Mouse (Mus musculus) cerebellum, adult 9-10 months (tissue): ENCODE measurements around the gene Clrn1.

Source experiments
- DNase-seq: peaks from one replicate; pipeline ENCODE4 v3.0.0; 2022

The Clrn1 gene

DNA sequence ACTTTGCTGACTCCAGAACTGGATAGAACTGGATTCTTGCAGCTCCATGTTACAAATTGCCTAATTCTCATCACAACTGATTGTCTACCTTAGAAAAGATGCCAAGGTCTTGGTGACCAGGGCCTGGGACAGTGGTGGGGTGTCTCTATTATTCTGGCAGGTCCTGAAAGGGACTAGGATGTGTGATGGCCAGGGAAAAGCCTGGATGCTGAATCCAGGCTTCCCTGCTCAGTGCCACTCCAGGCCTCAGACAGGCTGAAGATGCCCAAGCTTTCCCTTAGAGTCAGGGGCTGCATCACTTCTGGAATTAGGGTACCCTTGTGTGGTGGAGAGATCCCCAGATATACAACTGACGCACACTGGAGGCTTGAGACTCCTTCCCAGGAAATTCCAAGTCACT is 55.2 kb downstream of the Clrn1 start:
- no peak for DNase-seq

DNA sequence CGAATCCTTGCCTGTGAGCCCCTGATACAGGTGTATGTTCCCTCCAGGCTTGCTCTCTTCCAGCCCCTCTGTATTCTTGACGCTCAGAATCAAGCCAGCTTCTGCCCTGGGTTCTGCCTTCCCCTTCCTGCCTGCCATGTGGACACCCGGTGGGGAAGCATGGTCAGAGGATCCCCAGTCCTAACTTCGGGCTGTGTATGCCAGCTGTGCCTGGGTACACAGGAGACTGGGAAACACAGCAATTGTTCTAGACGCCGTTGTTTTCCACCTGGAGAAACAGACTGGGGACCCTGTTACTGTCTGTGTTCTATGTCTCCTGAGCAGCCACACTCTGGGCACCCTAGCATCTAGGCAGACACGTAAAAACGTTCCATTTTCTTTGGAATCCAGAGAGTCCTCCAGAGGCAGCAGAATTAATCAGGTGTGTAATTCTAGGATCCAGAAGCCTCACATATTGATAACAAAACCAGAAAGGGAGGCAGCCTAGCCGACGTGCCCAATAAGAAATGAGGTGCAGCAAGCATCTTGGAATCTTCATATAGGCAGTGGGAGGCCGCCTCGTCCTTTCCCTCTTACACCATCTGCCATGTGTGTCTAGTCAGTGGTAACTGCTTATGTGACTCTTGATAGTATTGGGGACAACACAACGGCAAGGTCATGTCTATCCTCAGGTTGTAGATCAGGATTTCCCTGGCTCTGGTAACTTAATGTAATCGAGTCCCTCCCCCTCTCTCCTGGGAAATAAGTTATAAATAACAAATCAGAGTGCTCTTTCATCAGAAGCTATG is 56.6 kb downstream of the Clrn1 start:
- no peak for DNase-seq

DNA sequence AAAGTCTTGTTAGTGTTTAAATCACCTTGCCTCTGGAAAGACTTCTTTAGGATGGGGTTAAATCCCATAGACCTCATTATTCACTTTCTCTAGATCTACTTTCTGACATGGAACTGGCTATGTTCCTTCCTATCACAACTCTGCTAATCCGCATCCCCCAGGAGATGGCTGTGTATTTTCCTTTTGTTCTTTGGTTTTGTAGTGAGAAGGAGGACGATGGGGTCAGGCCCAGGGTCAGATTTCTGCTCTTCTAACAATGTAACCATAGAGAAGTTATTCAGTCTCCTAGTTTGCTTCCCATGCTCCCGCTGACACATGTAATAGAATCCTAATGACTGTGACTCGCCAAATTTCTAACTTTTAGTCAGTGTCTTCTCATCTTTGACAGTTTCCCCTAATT is 58.9 kb downstream of the Clrn1 start:
- DNase-seq, result no peak

DNA sequence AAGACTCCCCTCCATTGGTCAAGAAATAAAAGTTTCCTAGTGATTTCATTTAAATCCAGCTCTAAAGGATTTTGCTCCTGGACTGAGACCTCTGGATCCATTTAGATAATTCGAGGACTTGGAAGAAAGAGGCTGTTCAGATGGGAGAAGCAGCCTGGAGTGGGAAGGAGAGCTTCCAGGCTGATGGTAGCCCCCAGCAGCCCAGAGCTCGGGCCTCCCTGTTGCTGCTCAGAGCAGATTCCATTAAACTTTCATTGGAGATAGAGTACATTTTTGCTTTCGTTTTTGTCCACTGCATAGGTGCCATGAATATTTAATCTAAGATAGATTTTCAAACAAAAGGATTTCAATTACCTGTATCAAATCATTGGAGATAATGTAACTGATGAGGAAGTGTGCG is 62.9 kb downstream of the Clrn1 start, which contains the start of gene Mindy4b-ps:
Gene Mindy4b-ps (minus strand): TSS at position 101 of the 400 bp plus-strand sequence.
- no peak for DNase-seq

DNA sequence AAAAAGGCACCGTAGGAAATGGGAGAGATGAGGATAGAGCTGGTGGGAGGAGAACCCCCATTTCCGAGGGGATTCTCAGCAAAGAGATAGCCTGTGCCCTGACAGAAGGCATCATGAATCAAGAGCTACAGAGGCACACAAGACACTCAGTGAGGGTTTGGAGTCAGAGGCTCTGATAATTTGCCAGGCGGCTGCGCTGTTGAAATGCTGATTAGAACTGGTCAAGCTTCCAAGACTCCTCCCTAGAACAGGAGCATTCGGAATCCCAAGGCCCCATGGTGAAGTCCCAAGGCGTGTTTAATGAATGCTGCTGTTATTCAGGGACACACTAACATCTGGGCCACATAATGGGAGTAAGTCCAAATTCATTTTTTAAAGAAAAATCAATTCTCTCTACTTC is 67.8 kb downstream of the Clrn1 start:
- no peak for DNase-seq

DNA sequence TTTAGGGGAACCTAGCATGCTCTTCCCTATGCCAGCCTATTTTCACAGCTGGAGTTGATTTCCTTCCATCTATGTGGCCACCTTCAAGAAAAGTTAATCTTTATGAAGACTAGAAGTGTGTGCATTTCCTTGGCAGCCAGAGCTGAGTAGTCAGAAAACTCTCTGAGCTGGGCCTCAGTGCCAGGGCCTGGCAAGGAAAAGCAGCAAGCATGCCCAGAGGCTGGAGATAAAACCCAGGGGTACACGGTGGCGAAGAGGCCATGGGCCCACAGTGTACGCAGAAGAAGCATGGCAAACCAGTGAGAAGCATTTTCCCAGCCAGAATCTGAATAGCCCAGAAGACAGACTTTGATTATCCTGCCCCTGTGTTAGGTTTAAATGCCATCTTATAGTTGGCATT is 70.9 kb downstream of the Clrn1 start:
- no peak for DNase-seq

DNA sequence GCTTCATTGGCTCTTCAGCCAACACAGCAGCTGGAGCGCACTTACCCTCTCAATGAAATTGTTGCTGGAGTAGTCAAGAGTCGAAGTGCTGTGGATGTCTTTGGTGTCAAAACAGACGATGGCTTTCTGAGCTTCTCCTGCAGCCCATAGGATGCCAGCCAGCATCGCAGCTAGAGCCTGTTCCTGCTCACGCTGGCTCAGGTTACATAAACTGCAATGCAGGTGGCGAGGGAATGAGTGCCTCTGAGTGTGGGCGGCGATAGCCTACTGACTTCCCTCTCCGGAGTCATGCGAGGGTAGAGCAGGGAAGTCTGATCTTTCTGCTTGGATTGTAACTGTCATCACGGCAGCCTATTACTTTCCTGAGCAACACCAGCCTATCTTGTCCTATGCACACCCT is 74.8 kb downstream of the Clrn1 start:
- peak; percentile 85 for DNase-seq

DNA sequence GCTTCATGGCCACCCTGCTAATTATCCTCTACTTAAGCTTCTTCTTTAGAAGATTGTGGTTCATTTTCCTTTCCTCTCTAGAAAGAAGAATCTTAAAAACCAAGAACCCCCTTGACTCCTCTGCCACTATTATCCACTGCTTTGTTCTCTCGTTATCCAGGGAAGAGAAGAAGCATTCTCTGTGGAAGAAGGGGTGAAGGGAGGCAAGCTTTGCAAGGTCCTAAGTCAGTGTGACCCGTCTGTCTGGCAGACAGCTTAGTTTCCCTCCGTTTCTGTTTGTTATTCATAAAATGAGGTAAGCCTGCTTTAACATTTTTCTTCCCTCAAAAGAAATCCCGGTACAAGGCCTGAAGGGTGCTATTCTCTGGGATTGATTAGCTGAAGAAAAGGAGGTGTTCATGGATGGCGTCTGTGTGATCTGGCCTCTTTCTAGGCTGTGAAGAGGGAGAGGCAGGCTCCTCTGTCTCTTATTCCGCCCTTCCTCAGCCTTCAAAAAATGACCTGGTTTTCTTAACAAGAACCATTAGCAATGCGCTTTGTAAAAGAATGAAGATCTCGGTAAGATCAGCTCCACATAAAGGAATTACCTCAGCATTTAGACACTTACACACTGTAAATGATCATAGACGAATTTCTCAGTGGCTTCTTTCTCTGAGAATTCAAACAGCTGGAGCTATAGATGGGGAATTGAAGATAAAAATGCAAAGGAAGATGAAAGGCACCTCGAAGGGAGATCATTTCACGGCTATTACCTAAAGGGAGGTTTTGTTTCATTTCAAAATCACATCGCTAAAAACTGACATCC is 75.8 kb downstream of the Clrn1 start:
- DNase-seq, result no peak

DNA sequence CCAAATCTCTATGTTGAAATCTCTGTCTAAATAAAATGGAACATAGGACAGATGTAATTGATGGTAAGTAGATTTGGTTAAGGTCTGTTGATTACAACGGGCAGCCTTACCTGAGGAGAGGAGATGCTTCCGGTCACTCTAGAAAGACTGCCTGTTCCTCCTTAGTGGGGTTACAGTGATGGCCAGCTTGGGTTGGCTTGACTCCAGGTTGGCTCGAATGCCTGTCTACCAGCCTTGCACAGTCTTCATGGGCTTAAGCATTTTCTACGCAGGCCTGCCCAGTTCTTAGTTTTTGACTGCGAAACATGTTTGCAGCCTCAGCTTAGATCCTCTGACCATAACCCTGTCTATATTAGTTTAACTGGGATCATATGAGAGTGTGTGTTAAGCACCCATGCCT is 76.5 kb downstream of the Clrn1 start:
- no peak for DNase-seq

DNA sequence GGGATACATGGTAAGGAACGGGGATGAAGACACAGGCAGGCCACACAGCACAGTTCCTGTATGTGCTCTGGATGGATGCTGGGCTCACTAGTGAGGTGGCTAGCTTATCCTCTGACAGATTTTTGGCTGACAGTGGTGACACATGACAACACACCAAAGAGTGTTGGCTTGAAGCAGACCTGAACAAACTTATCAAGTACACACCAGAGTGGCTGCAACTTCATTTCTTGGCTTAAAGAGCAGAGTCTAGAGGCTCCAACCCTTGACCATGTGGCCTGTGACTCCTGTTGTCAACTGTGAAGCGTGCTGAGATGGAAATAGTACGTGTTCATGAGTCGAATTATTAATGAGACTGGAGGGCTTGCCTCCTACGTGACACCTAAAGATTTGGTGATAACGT is 80.4 kb downstream of the Clrn1 start:
- DNase-seq, result no peak

DNA sequence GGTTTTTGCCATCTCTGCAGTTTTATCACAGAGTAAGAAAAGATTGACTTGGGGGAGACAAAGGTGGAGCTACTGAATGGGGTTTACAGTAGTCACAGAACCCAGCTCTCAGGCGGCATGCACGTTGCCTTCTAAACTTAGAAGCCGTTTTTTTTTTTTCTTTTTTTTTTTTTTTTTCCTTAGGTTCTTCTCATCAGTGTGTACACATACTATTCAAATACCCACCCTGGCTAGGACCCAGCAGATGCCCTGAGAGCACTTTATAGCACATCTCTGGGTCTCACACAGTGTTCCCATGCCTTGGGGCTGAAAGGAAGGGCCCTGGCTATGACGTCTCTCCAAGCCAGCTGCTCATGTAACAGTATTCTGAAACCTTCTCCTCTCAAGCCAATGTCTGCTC is 86.5 kb downstream of the Clrn1 start:
- DNase-seq, result no peak

DNA sequence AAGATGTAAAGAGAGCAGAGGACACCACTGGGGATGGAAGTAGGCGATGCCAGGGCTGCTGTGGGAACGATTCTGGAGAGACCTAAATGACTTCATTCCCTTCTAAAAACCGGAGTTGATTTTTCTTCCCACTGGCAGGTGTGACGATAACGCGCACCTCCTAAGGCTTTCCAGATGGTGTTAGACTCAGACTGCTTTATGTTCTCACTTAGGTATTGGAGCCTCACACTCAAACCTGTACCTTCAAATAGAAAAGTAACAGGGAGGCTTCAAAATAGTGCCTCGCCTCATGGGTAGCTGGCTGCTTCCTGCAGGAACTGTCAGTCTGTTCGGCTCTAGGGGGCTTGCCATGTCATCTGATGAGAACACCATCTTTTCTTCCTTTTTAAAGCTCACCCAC is 86.9 kb downstream of the Clrn1 start:
- no peak for DNase-seq
